Mouse (Mus musculus): ENCODE data around the gene 4933411K16Rik.
"Not testable (repeated sequence)": the region's sequence is repeated elsewhere in the genome, so short reads cannot be mapped to it uniquely, and the experiment has no call there.

4933411K16Rik gene

GRCm38 (mm10) chr19:42078566-42078965 lies 26.5 kb downstream of the 4933411K16Rik start:
- DNase-seq (ENCODE audit: low read depth, low spot score): no peak

DNA sequence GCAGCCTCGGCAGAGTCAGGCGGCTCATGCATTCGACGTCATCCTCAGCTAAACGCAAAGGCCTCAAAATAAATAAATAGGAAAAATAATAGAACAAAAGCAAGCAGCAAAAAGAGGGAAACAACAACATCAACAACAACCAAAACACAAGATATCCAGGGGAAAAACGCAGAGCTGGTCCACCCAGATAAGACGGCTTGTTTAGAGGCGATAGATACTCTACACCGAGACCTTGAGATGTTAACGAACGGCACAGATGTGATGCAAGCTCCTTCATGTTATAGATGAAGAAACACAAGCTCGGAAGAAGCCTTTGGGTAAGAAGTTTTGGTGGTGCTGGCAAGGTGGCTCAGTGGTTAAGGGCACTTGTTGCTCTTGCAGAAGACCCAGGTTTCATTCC lies 27.0 kb downstream of the 4933411K16Rik start:
- no peak for DNase-seq (ENCODE audit: low read depth, low spot score)

GRCm38 (mm10) chr19:42079950-42080349 lies 27.9 kb downstream of the 4933411K16Rik start:
- DNase-seq (ENCODE audit: low read depth, low spot score): no peak

DNA sequence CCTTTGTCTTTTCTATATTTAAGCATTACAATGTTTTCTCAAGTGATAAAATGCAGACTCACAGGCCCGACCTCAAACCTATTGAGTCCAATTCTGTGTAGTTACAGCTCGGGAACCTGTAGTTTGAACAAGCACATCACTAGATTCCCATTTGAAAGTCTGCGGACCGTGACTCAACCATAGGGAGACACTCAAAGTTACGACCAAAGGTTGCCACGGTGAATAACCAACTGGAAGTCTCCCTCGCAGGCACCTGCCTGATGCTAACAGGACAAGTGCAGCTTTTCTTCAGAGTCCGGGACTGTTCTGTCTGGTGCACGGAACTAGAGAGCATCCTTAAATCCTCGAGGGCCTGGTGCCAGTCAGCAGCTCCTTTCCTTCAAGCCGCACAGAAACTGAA lies 28.4 kb downstream of the 4933411K16Rik start:
- no peak for DNase-seq (ENCODE audit: low read depth, low spot score)

DNA sequence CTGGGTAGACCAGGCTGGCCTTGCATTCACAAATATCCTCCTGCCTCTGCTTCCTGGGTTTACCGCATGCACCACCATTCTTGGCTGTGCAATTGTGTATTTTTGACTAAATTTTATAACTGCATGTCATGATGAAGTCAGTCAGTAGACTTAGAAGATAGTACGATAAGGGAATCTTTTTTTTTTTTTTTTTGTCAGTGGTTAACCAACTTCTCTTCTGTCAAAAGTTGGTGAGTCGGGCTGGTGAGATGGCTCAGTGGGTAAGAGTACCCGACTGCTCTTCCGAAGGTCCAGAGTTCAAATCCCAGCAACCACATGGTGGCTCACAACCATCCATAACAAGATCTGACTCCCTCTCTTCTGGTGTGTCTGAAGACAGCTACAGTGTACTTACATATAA lies 29.6 kb downstream of the 4933411K16Rik start:
- DNase-seq (ENCODE audit: low read depth, low spot score): not testable (repeated sequence)

DNA sequence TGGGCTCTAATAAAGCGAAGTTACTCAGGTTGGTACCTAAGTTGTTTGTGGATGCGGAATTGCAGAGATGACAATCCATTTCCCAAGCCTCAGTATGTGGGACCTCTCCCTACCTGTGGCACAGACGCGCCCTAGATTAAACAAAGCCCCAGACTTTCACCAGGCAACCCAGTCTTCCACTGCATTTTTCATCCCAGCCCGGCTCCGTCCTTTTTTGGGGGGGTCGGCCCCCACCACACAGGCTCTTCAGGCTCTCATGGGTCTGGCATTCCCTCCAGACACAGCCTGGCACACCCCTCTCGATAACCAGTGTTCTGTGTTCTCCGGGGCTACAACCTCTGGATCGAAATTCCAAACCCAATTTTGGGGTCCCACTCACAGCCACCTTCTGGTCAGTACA lies 33.6 kb downstream of the 4933411K16Rik start:
- DNase-seq (ENCODE audit: low read depth, low spot score): no peak

DNA sequence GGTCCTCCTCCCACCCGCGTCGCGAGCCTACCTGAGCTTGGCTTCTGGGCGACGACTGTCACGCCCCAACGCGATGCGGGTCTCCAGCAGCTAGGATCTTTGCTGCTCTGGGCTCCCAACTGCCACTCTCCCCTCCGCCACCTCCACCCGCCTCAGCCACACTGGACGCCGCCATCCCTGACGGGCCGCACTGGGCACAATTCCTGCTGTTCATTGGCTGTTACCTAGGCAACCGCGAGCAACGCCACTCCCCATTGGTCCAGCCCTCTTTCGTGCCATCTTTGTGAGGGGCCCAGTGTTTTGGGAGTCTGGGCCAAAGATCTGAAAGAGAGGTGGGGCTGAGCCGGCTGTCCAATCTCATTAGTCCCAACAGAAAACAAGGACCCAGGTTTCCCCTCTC lies 34.1 kb downstream of the 4933411K16Rik start, which contains the start of gene Morn4:
Morn4 (minus strand) TSS at position 192 of the 400 bp plus-strand sequence.
- peak; percentile 86 for DNase-seq (ENCODE audit: low read depth, low spot score)

DNA sequence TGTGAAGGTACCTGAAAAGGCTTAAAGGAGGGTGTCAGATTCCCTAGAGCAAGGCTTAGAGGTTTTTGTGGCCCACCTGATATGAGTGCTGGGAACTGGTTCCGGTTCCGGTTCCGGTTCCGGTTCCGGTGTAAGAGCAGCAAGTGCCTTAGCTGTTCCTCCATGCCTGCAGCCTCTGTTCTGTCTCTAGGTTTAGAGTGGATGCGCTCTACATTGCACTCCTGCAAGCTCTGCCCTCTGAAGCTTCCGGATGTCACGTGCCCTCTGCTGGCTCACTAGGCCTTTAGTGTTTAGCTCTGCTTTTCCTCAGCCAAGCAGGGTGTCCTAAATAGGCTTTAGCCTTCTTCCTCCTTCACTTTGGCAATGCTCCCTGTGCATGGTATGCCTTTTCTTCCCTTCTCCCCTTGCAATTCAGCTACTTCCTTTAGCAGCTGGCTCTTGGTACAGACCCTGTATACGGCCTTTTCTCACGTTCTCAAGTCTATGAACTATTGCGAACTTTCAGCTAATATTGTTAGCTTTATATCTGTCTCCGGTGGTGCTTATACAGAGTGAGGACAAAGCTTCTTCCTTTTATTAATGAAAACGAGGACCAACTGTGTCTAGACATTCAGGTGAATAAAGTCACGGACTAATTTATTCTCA lies 37.2 kb downstream of the 4933411K16Rik start:
- no peak for DNase-seq (ENCODE audit: low read depth, low spot score)

GRCm38 (mm10) chr19:42089748-42090595 lies 37.9 kb downstream of the 4933411K16Rik start, which contains the start of gene Pi4k2a:
Pi4k2a (plus strand) TSS chr19:42090470.
- peak; percentile 99 for DNase-seq (ENCODE audit: low read depth, low spot score)

DNA sequence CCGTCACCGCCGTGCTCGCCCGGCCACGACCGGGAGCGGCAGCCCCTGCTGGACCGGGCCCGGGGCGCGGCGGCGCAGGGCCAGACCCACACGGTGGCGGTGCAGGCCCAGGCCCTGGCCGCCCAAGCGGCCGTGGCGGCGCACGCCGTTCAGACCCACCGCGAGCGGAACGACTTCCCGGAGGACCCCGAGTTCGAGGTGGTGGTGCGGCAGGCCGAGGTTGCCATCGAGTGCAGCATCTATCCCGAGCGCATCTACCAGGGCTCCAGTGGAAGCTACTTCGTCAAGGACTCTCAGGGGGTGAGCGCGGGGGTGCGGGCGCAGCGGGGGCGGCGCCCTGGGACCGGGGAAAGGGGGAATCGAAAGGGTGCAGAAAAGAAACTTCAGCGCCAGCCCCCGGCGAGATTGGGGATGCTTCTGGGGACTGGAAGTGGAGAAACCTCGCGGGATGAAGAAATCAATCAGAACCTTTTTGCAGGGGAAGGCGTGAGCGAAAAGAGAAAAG lies 38.6 kb downstream of the 4933411K16Rik start:
- DNase-seq (ENCODE audit: low read depth, low spot score): no peak

DNA sequence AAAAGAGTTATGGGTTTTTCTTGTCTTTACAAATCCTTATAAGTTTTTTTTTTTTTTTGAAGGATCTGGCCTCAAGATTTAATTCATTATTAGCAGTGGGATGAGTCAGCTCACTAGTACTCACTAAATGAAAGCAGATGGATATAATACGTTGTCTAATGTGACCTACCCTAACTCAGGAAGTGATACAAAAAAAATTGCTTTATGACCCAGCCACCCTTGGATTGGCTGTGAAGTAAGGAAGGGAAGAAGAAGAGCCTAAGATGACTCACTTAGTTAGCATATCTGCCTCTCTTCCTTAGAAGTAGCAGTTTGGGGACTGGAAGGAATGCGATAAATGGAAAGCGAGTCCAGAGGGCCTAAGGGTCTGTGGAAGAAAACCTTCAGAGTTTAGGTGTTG lies 47.4 kb downstream of the 4933411K16Rik start:
- DNase-seq (ENCODE audit: low read depth, low spot score): no peak
